Mouse (Mus musculus) olfactory bulb, adult 2 months (tissue): ENCODE measurements around the gene Lgals4.

Experiments
- CTCF ChIP-seq: fragments of 200-500 bp; IDR thresholded peaks from 2 replicates; pipeline ENCODE4 v1.5.1; 2012; ENCODE audit warnings: low read depth, mild to moderate bottlenecking, low read length, moderate library complexity; ENCODE audit not compliant: insufficient read depth
- POLR2A ChIP-seq: fragments of 200-500 bp; IDR thresholded peaks from 2 replicates; pipeline ENCODE4 v1.6.1; 2012; ENCODE audit warnings: mild to moderate bottlenecking, low read depth, low read length, moderate library complexity; ENCODE audit not compliant: insufficient read depth

- TF ChIP-seq CTCF (no peak), POLR2A (no peak)
Observed at GRCm38 (mm10) chr7:28850642-28851041, 17.0 kb downstream of the Lgals4 start.
